Mouse (Mus musculus) hindbrain, embryonic 12.5 days (tissue): ENCODE results near the gene Gsto2. TPM values are rescaled to one million over a fixed set of nuclear protein-coding genes. Genes with fewer than 3 reads are reported as not detected.
A peak's percentile ranks its signal among the peaks of the same experiment; 100 is the strongest.
"Not testable (repeated sequence)": the region's sequence is repeated elsewhere in the genome, so short reads cannot be mapped to it uniquely, and the experiment has no call there.

ENCODE experiments used
- ATAC-seq: fragments of 200-750 bp; cut with Nextera tagmentation; 2 replicates; pipeline ENCODE4 v1.8.0; 2017; ENCODE audit warnings: moderate TSS enrichment; ENCODE audit not compliant: low FRiP score
- H3K27ac ChIP-seq: fragments of 300-500 bp; sonication (generic); 2 replicates; pipeline ENCODE4 v1.5.1; 2016; ENCODE audit warnings: mild to moderate bottlenecking
- H3K27me3 ChIP-seq: fragments of 300-500 bp; sonication (generic); 2 replicates; pipeline ENCODE4 v1.6.1; 2016; ENCODE audit warnings: mild to moderate bottlenecking
- H3K36me3 ChIP-seq: fragments of 300-500 bp; sonication (generic); 2 replicates; pipeline ENCODE4 v1.6.1; 2016; ENCODE audit warnings: mild to moderate bottlenecking
- H3K4me1 ChIP-seq: fragments of 300-500 bp; sonication (generic); 2 replicates; pipeline ENCODE4 v1.6.1; 2016
- H3K4me2 ChIP-seq: fragments of 300-500 bp; sonication (generic); replicated peaks from 2 replicates; pipeline ENCODE4 v1.6.1; 2016; ENCODE audit warnings: mild to moderate bottlenecking
- H3K4me3 ChIP-seq: fragments of 300-500 bp; sonication (generic); 2 replicates; pipeline ENCODE4 v1.5.1; 2016; ENCODE audit warnings: mild to moderate bottlenecking
- H3K9ac ChIP-seq: fragments of 300-500 bp; sonication (generic); 2 replicates; pipeline ENCODE4 v1.6.1; 2016; ENCODE audit warnings: mild to moderate bottlenecking, moderate library complexity
- H3K9me3 ChIP-seq: fragments of 300-500 bp; sonication (generic); replicated peaks from 2 replicates; pipeline ENCODE4 v1.6.1; 2016; ENCODE audit warnings: mild to moderate bottlenecking
- WGBS: fragments of 180-500 bp; shearing (Covaris S2); methylation state at CpG from one replicate; pipeline ENCODE4 v1.1.7; 2016; 5-methylcytosine and 5-hydroxymethylcytosine counted together
- polyA plus RNA-seq: library from polyadenylated mRNA; unstranded; fragments of >200 nt; fragmentation: Nextera tagmentation; extraction: Ambion mirVana; gene quantifications from 2 replicates; pipeline ENCODE4 v1.2.1, GENCODE M21; 2016

Gene Gsto2
- polyA plus RNA-seq, 1 experiment from 2014 or later, result 0.96 TPM

DNA sequence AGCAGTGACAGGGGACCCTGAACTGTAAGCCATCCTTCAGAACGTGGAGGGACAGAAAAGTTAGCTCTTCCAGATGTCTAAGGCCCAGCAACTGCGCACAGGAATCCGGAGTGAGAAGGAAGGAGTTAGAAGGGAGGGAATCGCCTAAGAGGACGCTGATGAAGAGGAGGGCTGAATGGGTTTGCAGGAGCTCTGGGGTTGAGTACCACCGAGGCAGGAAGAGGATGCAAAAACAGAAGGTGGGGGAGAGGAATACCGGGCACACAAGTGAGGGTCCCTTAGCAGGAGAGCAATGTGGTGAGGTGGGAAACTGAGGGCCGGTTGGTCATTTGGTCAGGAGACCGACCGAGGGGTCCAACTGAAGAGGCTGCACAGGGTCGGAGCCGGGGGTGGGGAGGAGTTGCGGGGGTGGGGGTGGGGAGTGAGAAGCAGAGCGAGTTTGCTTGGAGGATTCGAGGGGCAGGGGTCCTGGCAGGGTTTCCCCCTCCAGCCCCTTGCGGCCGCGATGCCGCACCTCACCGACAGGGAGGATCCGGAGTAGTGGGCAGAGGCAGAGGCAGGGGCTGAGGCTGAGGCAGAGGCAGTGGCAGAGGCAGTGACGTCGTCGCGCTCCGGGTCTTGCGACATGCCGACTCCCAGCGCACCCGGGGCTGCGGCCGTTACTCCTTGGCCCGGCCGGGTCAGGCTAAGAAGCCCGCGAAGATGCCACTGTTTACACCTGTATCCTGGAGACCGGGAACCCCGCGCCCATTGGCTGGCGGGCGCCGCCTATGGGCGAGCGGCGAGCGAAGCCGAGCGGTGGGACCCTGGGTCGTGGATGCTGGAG lies 28.4 kb upstream of the Gsto2 start:
- H3K9me3 ChIP-seq, result no peaks in the 10 kb centered on the region
- peak overlapping the region; percentile 39 for H3K9ac ChIP-seq
- H3K4me1 ChIP-seq, result peaks cover 4% of the 10 kb centered on the region; the same call in 1 of the 2 replicates
- peaks cover 7% of the 10 kb centered on the region for H3K27me3 ChIP-seq
- no peaks in the 10 kb centered on the region for H3K36me3 ChIP-seq
- peak overlapping the region; percentile 48 for H3K4me3 ChIP-seq
- WGBS, result 5% methylated on average over 43 of the region's 49 CpGs
- peak overlapping the region; percentile 86 for H3K4me2 ChIP-seq
- H3K27ac ChIP-seq, result no peak overlapping the region
- ATAC-seq, result peak; percentile 95

DNA sequence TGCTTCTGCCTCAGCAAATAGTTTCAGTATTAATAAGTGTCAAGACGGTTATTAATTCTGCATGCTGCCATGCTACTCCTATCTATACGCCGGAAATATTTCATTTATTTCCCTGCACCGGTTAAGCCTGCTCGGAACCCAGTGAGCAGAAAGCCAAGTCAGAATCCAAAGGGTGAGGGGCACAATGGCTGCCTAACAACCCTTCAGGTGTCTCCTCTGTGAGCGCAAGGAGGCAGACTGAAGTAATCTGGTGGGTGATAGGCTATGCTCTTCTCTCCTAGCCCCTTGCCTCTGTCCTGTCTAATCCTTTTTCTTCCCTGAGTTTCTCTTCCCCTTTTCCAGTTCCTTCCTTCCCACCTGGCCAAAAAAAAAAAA lies 27.8 kb upstream of the Gsto2 start:
- peak overlapping the region; percentile 39; the same call in 1 of the 2 replicates for H3K9ac ChIP-seq
- peak overlapping the region; percentile 48 for H3K4me3 ChIP-seq
- H3K4me1 ChIP-seq, result peaks cover 4% of the 10 kb centered on the region; the same call in 1 of the 2 replicates
- H3K27me3 ChIP-seq, result peaks cover 7% of the 10 kb centered on the region
- H3K9me3 ChIP-seq, result no peaks in the 10 kb centered on the region
- H3K27ac ChIP-seq, result no peak overlapping the region
- WGBS, result 1% methylated on average over 6 of the region's 6 CpGs
- no peaks in the 10 kb centered on the region for H3K36me3 ChIP-seq
- H3K4me2 ChIP-seq, result peak overlapping the region; percentile 86
- peak; percentile 63 for ATAC-seq

DNA sequence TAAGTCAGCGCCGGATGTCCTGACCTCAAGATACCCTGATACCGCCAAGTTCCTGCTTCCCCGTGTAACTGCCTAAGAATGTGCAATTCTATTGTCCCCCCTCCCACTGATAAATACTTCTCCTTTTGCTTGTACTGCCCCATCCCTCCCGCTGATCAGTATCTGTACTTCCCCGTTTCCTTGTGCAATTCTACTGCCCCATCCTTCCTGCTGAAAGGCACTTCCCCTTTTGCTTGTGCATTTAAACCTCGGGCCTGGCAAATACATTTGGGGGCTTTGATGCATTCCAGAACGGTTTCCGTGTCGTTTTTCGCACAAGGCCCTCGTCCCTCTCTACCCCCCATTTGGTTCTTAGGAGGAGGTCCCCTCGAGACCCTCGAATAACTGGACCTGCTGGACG lies 24.1 kb upstream of the Gsto2 start:
- H3K36me3 ChIP-seq, H3K4me3 ChIP-seq, H3K4me2 ChIP-seq, H3K9ac ChIP-seq, H3K27me3 ChIP-seq, H3K4me1 ChIP-seq, ATAC-seq, H3K27ac ChIP-seq, H3K9me3 ChIP-seq: not testable (repeated sequence)
- 85% methylated on average over 15 of the region's 15 CpGs for WGBS

DNA sequence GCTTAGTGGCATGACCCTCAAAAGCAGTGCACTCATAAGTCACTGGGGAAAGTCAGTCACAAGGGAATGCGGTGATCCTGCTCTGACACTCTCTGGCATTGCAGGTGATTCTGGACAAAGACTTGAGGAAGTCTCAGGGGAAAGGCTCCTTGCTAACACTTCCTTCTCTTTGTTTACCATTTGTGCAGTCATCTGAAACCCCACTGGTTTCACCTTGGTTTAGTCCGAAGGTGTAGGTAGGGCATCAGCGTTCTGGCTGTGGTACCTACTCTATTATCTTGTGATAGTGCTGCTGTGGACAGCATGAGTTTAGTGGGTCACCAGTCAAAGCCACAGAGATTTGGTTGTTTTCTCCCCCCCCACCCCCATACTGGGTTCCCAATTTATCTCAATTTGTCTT lies 15.6 kb upstream of the Gsto2 start:
- Histone ChIP-seq H3K27ac (no peak overlapping the region), H3K4me2 (no peak overlapping the region), H3K4me1 (peaks cover 3% of the 10 kb centered on the region; the same call in 1 of the 2 replicates), H3K36me3 (no peaks in the 10 kb centered on the region), H3K4me3 (no peak overlapping the region), H3K9me3 (no peaks in the 10 kb centered on the region), H3K27me3 (no peaks in the 10 kb centered on the region; the same call in 1 of the 2 replicates), H3K9ac (no peak overlapping the region)
- 92% methylated on average over 3 of the region's 3 CpGs for WGBS
- no peak for ATAC-seq

DNA sequence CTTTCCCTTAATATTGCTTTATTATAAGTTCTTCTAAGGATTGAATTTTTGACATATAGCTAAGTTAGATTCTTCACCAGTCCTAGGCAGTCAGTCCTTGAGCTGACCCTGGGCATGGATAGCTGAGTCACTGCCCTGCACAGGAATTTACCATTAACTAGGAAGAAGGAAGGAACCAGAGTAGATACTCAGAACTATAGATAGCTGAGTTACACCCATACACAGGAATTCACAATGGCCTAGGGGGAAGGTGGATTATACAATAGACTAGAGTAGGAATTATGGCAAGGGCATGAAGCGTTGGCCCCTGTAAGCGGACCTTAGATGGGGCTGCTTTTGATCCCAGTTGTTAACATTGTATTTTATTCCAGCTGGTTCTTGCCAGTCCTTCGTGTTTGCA lies 13.2 kb upstream of the Gsto2 start:
- H3K9ac ChIP-seq, H3K27me3 ChIP-seq, H3K27ac ChIP-seq, H3K4me2 ChIP-seq, H3K4me3 ChIP-seq, H3K9me3 ChIP-seq, ATAC-seq, H3K36me3 ChIP-seq: not testable (repeated sequence)
- H3K4me1 ChIP-seq, result peaks cover 12% of the 10 kb centered on the region
- WGBS, result 92% methylated on average over 3 of the region's 3 CpGs

DNA sequence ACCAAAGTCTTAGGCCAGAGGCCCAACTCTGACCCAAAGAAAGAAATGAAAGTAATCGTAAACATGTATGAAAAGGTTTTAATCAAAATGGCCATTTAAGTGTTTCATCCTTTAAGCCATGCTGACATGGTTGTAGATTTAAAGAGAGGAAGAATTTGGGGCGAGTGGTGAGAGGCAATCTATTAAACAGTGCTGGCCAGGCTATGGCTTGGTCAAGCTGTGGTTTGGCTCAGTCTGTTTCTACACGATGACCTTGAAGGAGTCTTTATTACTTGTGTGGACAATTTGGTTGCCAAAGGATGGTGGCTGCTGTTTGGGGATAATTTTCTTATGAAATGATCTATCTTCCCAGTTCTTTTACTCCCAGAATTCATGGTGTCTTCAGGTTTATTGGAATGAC lies 12.3 kb upstream of the Gsto2 start:
- no peak for ATAC-seq
- H3K36me3 ChIP-seq, result no peaks in the 10 kb centered on the region
- H3K4me3 ChIP-seq, result no peak overlapping the region
- peaks cover 12% of the 10 kb centered on the region for H3K4me1 ChIP-seq
- WGBS, result 83% methylated on average over 3 of the region's 3 CpGs
- H3K27me3 ChIP-seq, result no peaks in the 10 kb centered on the region; the same call in 1 of the 2 replicates
- no peak overlapping the region for H3K4me2 ChIP-seq
- no peak overlapping the region for H3K9ac ChIP-seq
- H3K9me3 ChIP-seq, result no peaks in the 10 kb centered on the region
- H3K27ac ChIP-seq, result no peak overlapping the region

DNA sequence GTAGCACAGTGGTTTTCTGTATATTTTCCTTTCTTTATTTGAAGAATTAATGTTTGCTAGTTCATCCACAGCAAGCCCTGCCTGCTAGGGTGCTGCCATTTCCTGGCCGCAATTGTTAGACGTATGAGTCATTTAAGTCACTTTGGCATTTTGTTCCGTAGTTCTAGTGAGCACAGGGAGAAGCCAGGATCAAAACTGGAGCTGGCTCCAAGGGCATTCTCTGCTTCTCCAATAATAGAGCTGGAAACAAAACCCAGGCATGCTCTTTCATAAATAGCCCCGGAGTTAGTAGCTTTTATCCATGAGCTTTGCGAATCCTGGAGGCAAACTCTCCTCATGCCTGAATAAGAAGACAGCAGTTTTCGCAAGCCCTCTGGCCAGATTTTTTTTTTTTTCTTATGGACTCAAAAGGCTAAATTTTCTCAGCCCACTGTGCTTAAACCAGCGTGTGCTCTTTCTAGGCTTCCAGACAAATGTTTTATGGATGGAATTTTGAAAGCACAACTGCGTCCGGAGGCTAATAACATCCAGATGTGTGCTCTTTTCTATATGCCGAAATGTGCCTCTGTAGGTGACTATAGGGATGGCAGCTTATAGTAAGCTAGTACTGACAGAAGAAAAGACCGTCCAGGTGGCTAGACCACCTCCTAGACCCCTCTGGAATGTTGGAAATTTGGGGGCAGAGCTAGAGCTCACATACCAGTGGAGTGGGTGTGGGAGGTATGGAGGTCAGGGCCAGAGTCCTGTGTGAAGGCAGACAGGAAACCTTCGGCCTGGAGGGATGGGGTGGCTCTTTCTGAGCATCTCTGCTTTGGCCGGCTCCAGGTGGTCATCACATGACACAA lies 11.2 kb upstream of the Gsto2 start:
- H3K9ac ChIP-seq, result peak overlapping the region; percentile 78
- peaks cover 14% of the 10 kb centered on the region for H3K4me1 ChIP-seq
- peak overlapping the region; percentile 99 for H3K4me2 ChIP-seq
- peak overlapping the region; percentile 68 for H3K4me3 ChIP-seq
- no peaks in the 10 kb centered on the region for H3K9me3 ChIP-seq
- H3K36me3 ChIP-seq, result no peaks in the 10 kb centered on the region
- no peaks in the 10 kb centered on the region; the same call in 1 of the 2 replicates for H3K27me3 ChIP-seq
- WGBS, result 24% methylated on average over 13 of the region's 13 CpGs
- H3K27ac ChIP-seq, result peak overlapping the region; percentile 24; the same call in 1 of the 2 replicates
- ATAC-seq, result no peak; the same call in 1 of the 2 replicates

DNA sequence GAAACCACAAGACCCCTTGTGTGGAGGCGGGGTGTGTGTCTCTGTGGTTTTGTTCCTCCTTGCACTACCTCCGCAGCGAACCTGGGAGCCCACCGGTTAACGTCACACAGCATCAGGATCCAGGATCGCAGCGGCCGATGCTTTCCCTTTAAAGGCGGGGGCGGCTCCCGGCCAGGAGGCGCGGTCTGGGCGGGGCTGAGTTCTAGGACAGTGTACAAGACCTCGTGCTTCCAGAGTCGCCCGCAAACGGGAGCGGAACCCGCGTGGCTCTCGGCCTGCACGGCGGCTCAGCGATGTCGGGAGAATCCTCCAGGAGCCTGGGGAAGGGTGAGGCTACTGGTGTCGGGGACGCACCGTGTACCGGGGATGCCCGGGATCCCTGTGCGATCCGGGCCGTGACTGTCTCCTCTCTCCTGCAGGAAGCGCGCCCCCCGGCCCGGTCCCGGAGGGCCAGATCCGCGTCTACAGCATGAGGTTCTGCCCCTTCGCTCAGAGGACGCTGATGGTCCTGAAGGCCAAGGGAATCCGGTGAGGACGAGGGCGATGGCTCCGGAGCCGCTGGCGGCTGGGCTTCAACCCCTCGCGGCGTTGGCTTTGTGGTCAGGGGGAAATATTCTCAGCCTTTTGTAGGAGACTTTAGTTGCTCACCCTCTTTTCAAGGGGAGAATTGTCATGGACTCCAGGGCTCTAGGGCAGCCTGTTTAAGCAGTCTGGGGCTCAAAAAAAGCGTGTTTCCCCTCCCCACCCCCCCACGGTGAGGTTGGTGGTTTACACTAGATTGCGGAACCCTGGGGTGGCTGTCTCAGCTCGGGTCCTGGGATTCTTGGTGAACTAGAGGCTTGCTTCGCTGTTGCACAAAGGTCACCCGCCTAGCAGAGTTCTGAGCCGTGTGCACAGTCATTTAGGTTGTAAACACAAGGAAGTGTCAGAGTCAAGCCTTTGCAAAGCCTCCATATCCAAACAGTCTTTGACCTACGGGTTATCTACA lies 10.2 kb upstream of the Gsto2 start, which contains the start of gene Gsto1:
TSS of gene Gsto1 (plus strand) at position 175 of the 988 bp plus-strand sequence.
- Histone ChIP-seq H3K4me1 (peaks cover 14% of the 10 kb centered on the region), H3K9me3 (no peaks in the 10 kb centered on the region), H3K36me3 (no peaks in the 10 kb centered on the region), H3K4me3 (peak within 1 kb of the TSS; percentile 68), H3K9ac (peak within 1 kb of the TSS; percentile 78), H3K4me2 (peak within 1 kb of the TSS; percentile 99), H3K27me3 (no peaks in the 10 kb centered on the region; the same call in 1 of the 2 replicates), H3K27ac (peak within 1 kb of the TSS; percentile 64; the same call in 1 of the 2 replicates)
- 1% methylated on average over 60 of the region's 60 CpGs for WGBS
- peak; percentile 94 for ATAC-seq

DNA sequence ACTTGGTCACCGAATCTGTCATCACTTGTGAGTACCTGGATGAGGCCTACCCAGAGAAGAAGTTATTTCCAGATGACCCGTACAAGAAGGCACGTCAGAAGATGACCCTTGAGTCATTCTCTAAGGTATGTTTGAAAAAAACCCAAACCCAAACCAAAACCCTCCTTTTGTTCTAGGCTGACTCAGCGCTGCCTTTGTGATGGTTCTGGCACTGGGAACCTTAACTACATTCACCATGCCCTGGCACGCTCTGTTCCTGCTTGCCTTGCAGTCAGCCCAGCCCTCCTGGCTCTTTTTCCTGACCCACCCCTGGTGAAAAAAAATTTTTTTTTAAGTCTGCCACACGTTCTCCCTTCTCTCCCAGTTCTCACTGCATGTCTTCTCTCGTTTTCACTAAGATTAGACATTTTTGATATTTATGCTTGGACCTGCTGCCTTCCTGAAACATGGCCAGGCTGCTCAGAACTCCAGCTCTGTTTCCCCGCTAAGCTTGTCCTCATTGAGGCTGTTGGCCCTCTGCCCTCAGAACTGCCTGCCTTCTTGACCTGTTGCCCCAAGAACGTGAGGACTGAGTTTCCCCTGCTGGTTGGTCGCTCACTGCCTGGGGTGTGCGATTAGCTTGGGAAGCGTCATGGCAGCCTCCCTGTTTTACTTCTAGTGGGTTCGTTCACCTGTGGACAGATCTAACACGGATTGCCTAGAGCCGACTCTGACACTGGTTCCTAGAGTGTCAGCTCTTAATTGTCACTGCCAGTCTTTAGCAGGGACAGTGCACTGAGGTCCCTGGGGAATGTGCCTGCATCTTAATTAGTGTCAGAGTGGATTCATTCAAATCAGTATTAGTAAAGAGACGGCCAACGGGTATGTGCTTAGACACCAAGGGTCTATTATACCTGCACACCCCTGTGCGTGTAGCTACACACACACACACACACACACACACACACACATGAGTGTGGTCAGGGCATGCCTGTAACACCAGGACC lies 7.1 kb upstream of the Gsto2 start:
- no peak overlapping the region for H3K4me3 ChIP-seq
- no peak overlapping the region for H3K27ac ChIP-seq
- no peak overlapping the region for H3K4me2 ChIP-seq
- ATAC-seq, result no peak
- H3K4me1 ChIP-seq, result peaks cover 14% of the 10 kb centered on the region
- 79% methylated on average over 18 of the region's 18 CpGs for WGBS
- H3K9ac ChIP-seq, result no peak overlapping the region
- no peaks in the 10 kb centered on the region for H3K27me3 ChIP-seq
- no peaks in the 10 kb centered on the region for H3K36me3 ChIP-seq
- no peaks in the 10 kb centered on the region for H3K9me3 ChIP-seq

DNA sequence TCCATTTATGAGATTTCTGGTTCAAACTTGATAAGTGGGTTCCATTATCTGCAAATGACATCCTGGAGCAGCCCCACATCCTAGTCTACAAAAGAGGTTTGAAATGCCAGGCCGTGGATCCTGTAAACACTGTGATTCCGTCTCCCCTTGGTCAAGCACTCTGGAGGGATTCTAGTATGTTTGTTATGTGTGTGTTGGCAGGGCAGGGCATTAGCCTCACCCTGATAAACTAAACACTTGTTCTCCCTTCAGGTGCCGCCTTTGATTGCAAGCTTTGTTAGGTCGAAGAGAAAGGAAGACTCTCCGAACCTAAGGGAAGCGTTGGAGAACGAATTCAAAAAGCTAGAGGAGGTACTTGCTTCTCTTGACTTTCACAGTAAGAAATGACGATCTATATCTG lies 6.2 kb upstream of the Gsto2 start:
- Histone ChIP-seq H3K9ac (no peak overlapping the region), H3K4me1 (peaks cover 14% of the 10 kb centered on the region), H3K27ac (no peak overlapping the region), H3K4me3 (no peak overlapping the region), H3K4me2 (no peak overlapping the region), H3K9me3 (no peaks in the 10 kb centered on the region), H3K27me3 (no peaks in the 10 kb centered on the region), H3K36me3 (0 out of 2 replicates have a peak, but pooled peaks cover 5% of the 10 kb centered on the region)
- ATAC-seq, result no peak
- 94% methylated on average over 8 of the region's 8 CpGs for WGBS
